Mouse (Mus musculus): ENCODE measurements at regions not wholly inside any gene's neighbourhood (a gene's known extent, or its start where the extent isn't known, plus 50 kb on each side); places are given as distances from the start of the nearest gene placed in this dataset.

DNA sequence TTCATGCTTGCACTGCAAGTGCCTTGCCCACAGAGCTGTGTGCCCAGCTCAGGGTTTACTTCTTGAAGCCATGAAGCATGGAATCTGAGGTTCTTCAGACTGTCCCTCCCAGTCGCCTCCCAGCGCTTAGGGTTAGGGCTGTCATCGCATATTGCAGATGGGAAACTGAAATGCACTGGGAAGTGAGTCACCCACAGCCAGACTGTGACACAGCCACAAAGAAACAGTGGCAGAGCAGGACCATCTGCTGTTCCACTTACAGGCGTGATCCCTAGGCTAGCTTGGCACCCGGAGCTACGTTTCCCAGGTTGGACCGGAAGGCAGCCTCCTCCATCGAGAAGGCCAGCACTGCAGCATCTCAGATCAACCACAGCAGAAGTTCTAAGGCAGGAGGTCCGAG is 228.7 kb downstream of the Emp1 start:
- H3K4me2 ChIP-seq (ENCODE audit: low read length), result no peak overlapping the region
- H3K9me3 ChIP-seq (ENCODE audit: control insufficient read depth, low read length), result no peaks in the 10 kb centered on the region
- no peak overlapping the region for H3K4me3 ChIP-seq (ENCODE audit: low read depth, low read length)
- no peak for ATAC-seq (replicated peaks; ENCODE audit: low FRiP score, low TSS enrichment, low read depth)
- no peaks in the 10 kb centered on the region for H3K36me3 ChIP-seq (ENCODE audit: control insufficient read depth, insufficient read depth, low read length)
- H3K27me3 ChIP-seq (replicated peaks; ENCODE audit: control insufficient read depth, insufficient read depth, low read length), result no peaks in the 10 kb centered on the region
- no peak overlapping the region for H3K27ac ChIP-seq (ENCODE audit: low read depth)
- WGBS, result 87% methylated on average over 9 of the region's 9 CpGs
- no peak overlapping the region for H3K9ac ChIP-seq (ENCODE audit: low read length)
- no peak for DNase-seq (ENCODE audit: low spot score)
- no peaks in the 10 kb centered on the region for H3K4me1 ChIP-seq (replicated peaks; ENCODE audit: control insufficient read depth, insufficient read depth, low read length)

DNA sequence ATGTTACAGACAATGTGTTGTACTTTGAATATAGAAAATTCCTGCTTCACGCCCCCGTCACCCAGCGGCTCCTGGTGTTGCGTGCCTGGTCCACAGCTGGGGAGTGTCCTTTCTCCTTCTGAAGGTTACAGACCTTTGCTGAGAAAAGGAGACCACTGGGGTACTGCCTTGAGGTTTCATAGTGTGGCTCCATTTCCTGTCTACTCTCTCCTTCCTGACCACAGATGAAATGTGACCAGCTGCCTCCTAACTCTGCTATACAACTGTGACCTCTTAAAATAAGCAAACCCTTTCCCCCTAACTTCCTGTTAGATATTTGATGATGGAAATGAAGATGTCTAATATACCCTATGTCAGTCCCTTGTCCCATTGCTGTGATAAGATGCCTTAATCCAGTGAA is 234.0 kb downstream of the Emp1 start:
- no peak for ATAC-seq (replicated peaks; ENCODE audit: low FRiP score, low TSS enrichment, low read depth)

DNA sequence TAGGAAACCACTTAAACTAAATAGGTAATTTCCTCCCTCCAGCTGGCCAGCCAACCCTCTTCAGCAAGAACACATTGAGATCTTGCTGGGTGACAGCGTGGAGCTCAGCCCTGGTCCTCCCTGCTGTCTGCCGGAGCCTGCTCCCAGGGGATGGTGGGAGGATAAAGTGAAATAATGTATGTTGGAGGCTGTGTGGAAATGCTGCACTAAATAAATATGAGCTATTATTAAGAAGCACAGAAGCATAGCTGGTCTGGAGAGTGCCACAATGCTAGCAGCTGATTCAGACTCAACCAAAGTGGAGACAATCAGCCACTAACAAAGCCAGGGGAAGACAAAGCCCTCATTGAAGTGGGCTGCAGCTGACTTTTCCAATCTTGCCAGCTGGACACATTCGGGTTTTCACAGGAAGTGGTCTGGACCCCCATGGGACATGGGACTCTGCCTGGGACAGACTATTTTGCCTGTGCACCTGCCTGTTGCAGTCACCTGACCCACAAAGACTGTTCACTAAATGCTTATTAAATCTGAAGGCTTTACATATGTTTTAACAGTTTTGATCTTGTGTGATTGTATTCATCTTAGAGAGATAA is 248.3 kb downstream of the Emp1 start:
- no peaks in the 10 kb centered on the region for H3K36me3 ChIP-seq (ENCODE audit: control insufficient read depth, insufficient read depth, low read length)
- no peaks in the 10 kb centered on the region for H3K9me3 ChIP-seq (ENCODE audit: control insufficient read depth, low read length)
- H3K4me2 ChIP-seq (ENCODE audit: low read length), result no peak overlapping the region
- H3K4me3 ChIP-seq (ENCODE audit: low read depth, low read length), result no peak overlapping the region
- H3K27me3 ChIP-seq (replicated peaks; ENCODE audit: control insufficient read depth, insufficient read depth, low read length), result no peaks in the 10 kb centered on the region
- DNase-seq (ENCODE audit: low spot score) (no peak), ATAC-seq (replicated peaks; ENCODE audit: low FRiP score, low TSS enrichment, low read depth) (no peak)
- WGBS, result 67% methylated on average over 3 of the region's 3 CpGs
- no peak overlapping the region for H3K27ac ChIP-seq (ENCODE audit: low read depth)
- no peak overlapping the region for H3K9ac ChIP-seq (ENCODE audit: low read length)
- H3K4me1 ChIP-seq (replicated peaks; ENCODE audit: control insufficient read depth, insufficient read depth, low read length), result no peaks in the 10 kb centered on the region

More for the DNA sequence above, 234.0 kb downstream of the Emp1 start:
- DNase-seq (ENCODE audit: low spot score), result no peak
- Histone ChIP-seq H3K4me1 (replicated peaks; ENCODE audit: control insufficient read depth, insufficient read depth, low read length) (no peaks in the 10 kb centered on the region), H3K9ac (ENCODE audit: low read length) (no peak overlapping the region), H3K4me2 (ENCODE audit: low read length) (no peak overlapping the region), H3K36me3 (ENCODE audit: control insufficient read depth, insufficient read depth, low read length) (no peaks in the 10 kb centered on the region), H3K27me3 (replicated peaks; ENCODE audit: control insufficient read depth, insufficient read depth, low read length) (no peaks in the 10 kb centered on the region), H3K27ac (ENCODE audit: low read depth) (no peak overlapping the region), H3K4me3 (ENCODE audit: low read depth, low read length) (no peak overlapping the region), H3K9me3 (ENCODE audit: control insufficient read depth, low read length) (no peaks in the 10 kb centered on the region)
- WGBS, result 88% methylated on average over 4 of the region's 4 CpGs

DNA sequence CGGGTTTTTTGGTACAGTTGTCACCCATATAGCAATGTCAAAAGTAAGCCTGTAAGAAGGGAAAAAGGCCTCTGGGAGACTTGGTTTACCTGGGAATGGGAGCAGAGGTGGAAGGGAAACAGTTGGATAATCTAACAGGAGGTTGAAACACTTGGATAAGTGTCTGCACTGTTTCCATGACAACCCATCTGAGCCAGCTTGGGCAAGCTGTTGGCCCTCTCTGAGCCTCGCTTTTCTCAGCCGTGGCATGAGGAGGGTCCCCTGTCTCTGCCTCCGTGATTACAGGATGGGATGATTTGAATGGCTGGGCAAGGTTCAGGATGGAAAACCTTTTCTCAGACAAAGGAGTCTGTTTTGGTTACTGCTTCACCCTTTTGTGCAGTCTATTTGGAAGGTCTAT is 265.6 kb downstream of the Emp1 start:
- H3K36me3 ChIP-seq (ENCODE audit: control insufficient read depth, insufficient read depth, low read length), result no peaks in the 10 kb centered on the region
- H3K9ac ChIP-seq (ENCODE audit: low read length), result no peak overlapping the region
- ATAC-seq (replicated peaks; ENCODE audit: low FRiP score, low TSS enrichment, low read depth) (no peak), DNase-seq (ENCODE audit: low spot score) (no peak)
- no peaks in the 10 kb centered on the region for H3K9me3 ChIP-seq (ENCODE audit: control insufficient read depth, low read length)
- no peak overlapping the region for H3K4me3 ChIP-seq (ENCODE audit: low read depth, low read length)
- H3K27ac ChIP-seq (ENCODE audit: low read depth), result no peak overlapping the region
- 67% methylated on average over 4 of the region's 4 CpGs for WGBS
- no peaks in the 10 kb centered on the region for H3K27me3 ChIP-seq (replicated peaks; ENCODE audit: control insufficient read depth, insufficient read depth, low read length)
- H3K4me2 ChIP-seq (ENCODE audit: low read length), result no peak overlapping the region
- no peaks in the 10 kb centered on the region for H3K4me1 ChIP-seq (replicated peaks; ENCODE audit: control insufficient read depth, insufficient read depth, low read length)

DNA sequence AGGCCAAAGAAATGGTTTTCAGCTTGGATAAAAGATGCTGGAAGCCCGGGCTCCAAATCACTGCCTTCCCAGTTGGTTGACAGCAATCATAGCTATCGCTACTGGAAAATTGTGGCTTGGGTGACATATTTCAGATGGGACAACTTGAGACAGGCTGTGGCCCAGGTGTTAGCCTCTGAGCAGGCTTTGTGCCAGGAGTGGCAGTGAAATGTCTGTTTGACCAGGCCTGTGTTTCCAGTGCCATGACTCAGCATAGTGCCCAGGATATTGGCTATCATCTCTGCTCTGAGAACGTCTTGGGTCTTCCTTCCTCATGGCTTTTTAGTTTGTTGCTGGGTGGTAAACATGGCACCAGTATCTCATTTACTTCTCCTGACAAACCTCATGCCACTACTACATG is 266.9 kb downstream of the Emp1 start:
- Histone ChIP-seq H3K4me3 (ENCODE audit: low read depth, low read length) (no peak overlapping the region), H3K4me2 (ENCODE audit: low read length) (no peak overlapping the region), H3K36me3 (ENCODE audit: control insufficient read depth, insufficient read depth, low read length) (no peaks in the 10 kb centered on the region), H3K27me3 (replicated peaks; ENCODE audit: control insufficient read depth, insufficient read depth, low read length) (no peaks in the 10 kb centered on the region), H3K4me1 (replicated peaks; ENCODE audit: control insufficient read depth, insufficient read depth, low read length) (no peaks in the 10 kb centered on the region), H3K9ac (ENCODE audit: low read length) (no peak overlapping the region), H3K27ac (ENCODE audit: low read depth) (no peak overlapping the region), H3K9me3 (ENCODE audit: control insufficient read depth, low read length) (no peaks in the 10 kb centered on the region)
- no peak for DNase-seq (ENCODE audit: low spot score)
- ATAC-seq (replicated peaks; ENCODE audit: low FRiP score, low TSS enrichment, low read depth), result no peak
- 85% methylated on average over 3 of the region's 3 CpGs for WGBS

DNA sequence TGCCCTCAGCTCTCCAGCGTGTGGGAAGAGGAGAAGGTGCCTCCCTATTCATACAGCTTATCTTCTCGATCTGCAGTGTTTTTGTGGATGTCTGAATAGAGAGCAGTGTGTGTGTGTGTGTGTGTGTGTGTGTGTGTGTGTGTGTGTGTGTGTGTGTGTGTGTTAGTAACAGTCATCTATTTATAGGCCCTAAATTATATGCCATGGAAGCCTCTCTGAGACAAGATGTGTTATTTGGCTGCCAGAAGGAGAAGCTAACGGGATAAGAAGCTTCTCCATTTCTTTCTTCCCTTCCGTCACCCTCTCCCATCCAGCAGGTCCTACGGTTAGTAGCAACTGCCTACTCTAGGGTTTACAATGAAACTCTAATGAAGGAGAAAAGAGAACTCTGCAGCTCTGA is 270.3 kb downstream of the Emp1 start:
- DNase-seq (ENCODE audit: low spot score) (no peak), ATAC-seq (replicated peaks; ENCODE audit: low FRiP score, low TSS enrichment, low read depth) (no peak)
- H3K36me3 ChIP-seq (ENCODE audit: control insufficient read depth, insufficient read depth, low read length), result no peaks in the 10 kb centered on the region
- H3K4me2 ChIP-seq (ENCODE audit: low read length), result no peak overlapping the region
- WGBS, result 85% methylated on average over 5 of the region's 5 CpGs
- no peaks in the 10 kb centered on the region for H3K27me3 ChIP-seq (replicated peaks; ENCODE audit: control insufficient read depth, insufficient read depth, low read length)
- H3K4me1 ChIP-seq (replicated peaks; ENCODE audit: control insufficient read depth, insufficient read depth, low read length), result no peaks in the 10 kb centered on the region
- no peak overlapping the region for H3K9ac ChIP-seq (ENCODE audit: low read length)
- H3K27ac ChIP-seq (ENCODE audit: low read depth), result no peak overlapping the region
- no peaks in the 10 kb centered on the region for H3K9me3 ChIP-seq (ENCODE audit: control insufficient read depth, low read length)
- H3K4me3 ChIP-seq (ENCODE audit: low read depth, low read length), result no peak overlapping the region

DNA sequence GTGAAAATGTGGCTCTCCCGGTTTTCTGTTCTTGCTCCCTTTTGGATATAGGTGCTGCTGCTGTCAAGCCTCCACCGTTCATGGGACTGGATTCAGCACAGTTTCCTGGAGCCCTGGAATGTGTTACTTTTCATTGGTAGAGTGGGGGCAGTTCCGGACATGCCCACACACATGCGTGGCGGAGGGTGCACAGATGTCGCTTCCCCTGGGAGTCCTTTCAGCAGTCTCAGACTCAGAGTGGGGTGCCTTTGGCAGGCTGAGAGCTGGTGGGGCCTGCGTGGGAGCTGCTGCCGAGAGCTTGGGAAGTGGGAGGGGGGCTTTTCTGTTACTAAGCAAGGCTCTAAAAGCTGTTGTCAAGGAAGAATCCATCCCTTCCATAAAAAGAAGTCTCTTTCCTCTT is 274.3 kb downstream of the Emp1 start:
- H3K36me3 ChIP-seq (ENCODE audit: control insufficient read depth, insufficient read depth, low read length), result no peaks in the 10 kb centered on the region
- H3K4me2 ChIP-seq (ENCODE audit: low read length), result no peak overlapping the region
- H3K9me3 ChIP-seq (ENCODE audit: control insufficient read depth, low read length), result 0 out of 2 replicates have a peak, but pooled peaks cover 2% of the 10 kb centered on the region
- ATAC-seq (replicated peaks; ENCODE audit: low FRiP score, low TSS enrichment, low read depth) (no peak), DNase-seq (ENCODE audit: low spot score) (no peak)
- H3K27me3 ChIP-seq (replicated peaks; ENCODE audit: control insufficient read depth, insufficient read depth, low read length), result no peaks in the 10 kb centered on the region
- H3K27ac ChIP-seq (ENCODE audit: low read depth), result no peak overlapping the region
- WGBS, result 62% methylated on average over 8 of the region's 8 CpGs
- H3K4me1 ChIP-seq (replicated peaks; ENCODE audit: control insufficient read depth, insufficient read depth, low read length), result no peaks in the 10 kb centered on the region
- H3K9ac ChIP-seq (ENCODE audit: low read length), result no peak overlapping the region
- no peak overlapping the region for H3K4me3 ChIP-seq (ENCODE audit: low read depth, low read length)

DNA sequence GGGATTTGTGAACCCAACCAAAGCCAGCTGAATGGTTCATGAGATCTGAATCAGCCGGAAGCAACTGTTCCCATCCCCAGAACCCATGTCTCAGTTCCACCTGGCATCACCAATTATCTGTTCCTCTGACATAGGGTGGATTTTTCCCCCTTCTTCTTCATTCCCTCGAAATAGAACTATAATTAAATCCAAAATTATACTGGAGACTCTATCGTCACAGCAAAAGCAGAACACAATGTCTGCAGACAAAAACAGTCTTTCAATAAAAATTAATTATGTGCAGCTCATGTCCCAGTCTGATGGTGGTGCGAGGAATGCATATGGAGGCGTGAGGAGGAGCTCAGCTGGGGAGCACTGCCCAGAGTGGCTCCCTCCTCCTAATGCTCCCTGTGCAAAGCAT is 280.4 kb downstream of the Emp1 start:
- H3K27ac ChIP-seq (ENCODE audit: low read depth), result no peak overlapping the region
- ATAC-seq (replicated peaks; ENCODE audit: low FRiP score, low TSS enrichment, low read depth) (no peak), DNase-seq (ENCODE audit: low spot score) (no peak)
- H3K36me3 ChIP-seq (ENCODE audit: control insufficient read depth, insufficient read depth, low read length), result no peaks in the 10 kb centered on the region
- WGBS, result 84% methylated on average over 5 of the region's 5 CpGs
- H3K4me2 ChIP-seq (ENCODE audit: low read length), result no peak overlapping the region
- no peak overlapping the region for H3K4me3 ChIP-seq (ENCODE audit: low read depth, low read length)
- H3K9me3 ChIP-seq (ENCODE audit: control insufficient read depth, low read length), result 0 out of 2 replicates have a peak, but pooled peaks cover 2% of the 10 kb centered on the region
- no peak overlapping the region for H3K9ac ChIP-seq (ENCODE audit: low read length)
- H3K27me3 ChIP-seq (replicated peaks; ENCODE audit: control insufficient read depth, insufficient read depth, low read length), result no peaks in the 10 kb centered on the region
- no peaks in the 10 kb centered on the region for H3K4me1 ChIP-seq (replicated peaks; ENCODE audit: control insufficient read depth, insufficient read depth, low read length)

DNA sequence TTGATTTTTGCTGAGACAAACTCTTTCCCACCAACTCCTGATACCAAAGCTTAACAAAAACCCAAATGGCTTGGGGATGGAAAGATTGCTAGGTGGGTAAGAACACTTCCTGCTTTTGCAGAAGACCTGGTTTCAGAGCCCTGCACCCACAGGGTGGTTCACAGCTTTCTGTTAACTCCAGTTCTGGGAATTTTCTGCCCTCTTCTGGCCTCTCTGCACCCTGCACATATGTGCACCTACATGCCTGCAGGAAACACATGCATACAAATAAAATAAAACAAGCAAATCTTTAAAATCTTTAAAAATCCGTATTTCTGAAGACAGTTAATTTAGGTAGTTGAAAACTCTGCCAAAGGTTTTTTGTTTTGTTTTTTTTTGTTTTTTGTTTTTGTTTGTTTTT is 283.8 kb downstream of the Emp1 start:
- DNase-seq (ENCODE audit: low spot score) (no peak), ATAC-seq (replicated peaks; ENCODE audit: low FRiP score, low TSS enrichment, low read depth) (no peak)
- Histone ChIP-seq H3K27ac (ENCODE audit: low read depth) (no peak overlapping the region), H3K4me2 (ENCODE audit: low read length) (no peak overlapping the region), H3K4me1 (replicated peaks; ENCODE audit: control insufficient read depth, insufficient read depth, low read length) (no peaks in the 10 kb centered on the region), H3K36me3 (ENCODE audit: control insufficient read depth, insufficient read depth, low read length) (no peaks in the 10 kb centered on the region), H3K9ac (ENCODE audit: low read length) (no peak overlapping the region), H3K4me3 (ENCODE audit: low read depth, low read length) (no peak overlapping the region), H3K9me3 (ENCODE audit: control insufficient read depth, low read length) (0 out of 2 replicates have a peak, but pooled peaks cover under 1% of the 10 kb centered on the region), H3K27me3 (replicated peaks; ENCODE audit: control insufficient read depth, insufficient read depth, low read length) (no peaks in the 10 kb centered on the region)
- 79% methylated on average over 1 of the region's 1 CpGs for WGBS
